ENCODE assay signal across 16 mouse cellular contexts in genomic region chr9:118841247-118841646, GRCm38 (mm10).
DNase-seq lines count a peak whose midpoint lies in the region; ATAC-seq lines count a peak whose summit lies in the region.
"Had no signal": no experiment of that assay in that cellular context is flagged by ENCODE, and none has a peak within 500 bp of the region (broad histone marks: within the 10 kb centered on the region; RNA-seq: fewer than 3 reads in every experiment).

No protein-coding gene starts in this region.

- H3K36me3 ChIP-seq in hindbrain, embryonic 10.5 days: peaks cover 13% of the 10 kb centered on the region
- H3K36me3 ChIP-seq in hindbrain, embryonic 12.5 days: no peaks in the 10 kb centered on the region
- H3K36me3 ChIP-seq in intestine, embryonic 16.5 days (ENCODE audit: control insufficient read depth, insufficient read depth, low read length): no peaks in the 10 kb centered on the region
- H3K36me3 ChIP-seq: forebrain, embryonic 12.5 days; midbrain, embryonic 12.5 days had no signal

- H3K27me3 ChIP-seq in hindbrain, embryonic 10.5 days (ENCODE audit: insufficient read depth, poor library complexity, severe bottlenecking): no peaks in the 10 kb centered on the region
- no peaks in the 10 kb centered on the region for H3K27me3 ChIP-seq in hindbrain, embryonic 12.5 days
- H3K27me3 ChIP-seq in intestine, embryonic 16.5 days (replicated peaks; ENCODE audit: control insufficient read depth, insufficient read depth, low read length): no peaks in the 10 kb centered on the region
- H3K27me3 ChIP-seq: forebrain, embryonic 12.5 days; midbrain, embryonic 12.5 days had no signal

- no peak overlapping the region for H3K4me3 ChIP-seq in hindbrain, embryonic 10.5 days
- no peak overlapping the region for H3K4me3 ChIP-seq in hindbrain, embryonic 12.5 days
- no peak overlapping the region for H3K4me3 ChIP-seq in intestine, embryonic 16.5 days (ENCODE audit: low read length)
- H3K4me3 ChIP-seq: forebrain, embryonic 12.5 days; heart, embryonic 13.5 days; midbrain, embryonic 12.5 days had no signal

- DNase-seq in hindbrain, embryonic 10.5 days (ENCODE audit: low spot score): no peak
- peak; percentile 19 for DNase-seq in right cerebral cortex, adult 18-20 months
- DNase-seq in right cerebral cortex, postnatal 4 days: no peak
- peak; percentile 23 to 25 for DNase-seq in right cerebral cortex, postnatal 36 days (ENCODE audit: low spot score in 2 of 2)
- DNase-seq in adipocyte (ENCODE audit: low spot score): no peak
- DNase-seq: cerebellum, postnatal 10 days; gastrocnemius, postnatal 14 days; thymus, postnatal 36 days had no signal

- H3K9me3 ChIP-seq in hindbrain, embryonic 10.5 days: 0 out of 2 replicates have a peak, but pooled peaks cover 5% of the 10 kb centered on the region
- H3K9me3 ChIP-seq in hindbrain, embryonic 12.5 days (replicated peaks): no peaks in the 10 kb centered on the region
- no peaks in the 10 kb centered on the region for H3K9me3 ChIP-seq in intestine, embryonic 16.5 days (ENCODE audit: control insufficient read depth, low read length)
- H3K9me3 ChIP-seq: forebrain, embryonic 12.5 days; heart, embryonic 13.5 days; midbrain, embryonic 12.5 days had no signal

- H3K27ac ChIP-seq in hindbrain, embryonic 10.5 days: peak overlapping the region; percentile 31; the same call in 1 of the 2 replicates
- H3K27ac ChIP-seq in hindbrain, embryonic 12.5 days: no peak overlapping the region; the same call in 1 of the 2 replicates
- no peak overlapping the region for H3K27ac ChIP-seq in intestine, embryonic 16.5 days (ENCODE audit: low read length)
- H3K27ac ChIP-seq: forebrain, embryonic 12.5 days; heart, embryonic 13.5 days; midbrain, embryonic 12.5 days had no signal

- whole genome bisulfite sequencing in hindbrain, embryonic 10.5 days: 88% methylated on average over 6 of the region's 6 CpGs
- 82% methylated on average over 6 of the region's 6 CpGs for WGBS in hindbrain, embryonic 12.5 days
- WGBS in intestine, embryonic 16.5 days: 75% methylated on average over 6 of the region's 6 CpGs

- H3K9ac ChIP-seq in hindbrain, embryonic 12.5 days: no peak overlapping the region
- H3K9ac ChIP-seq in intestine, embryonic 16.5 days (ENCODE audit: low read depth, low read length): no peak overlapping the region
- H3K9ac ChIP-seq: forebrain, embryonic 12.5 days; heart, embryonic 13.5 days; midbrain, embryonic 12.5 days had no signal

- no peak overlapping the region for H3K4me2 ChIP-seq in hindbrain, embryonic 12.5 days (replicated peaks)
- H3K4me2 ChIP-seq in intestine, embryonic 16.5 days (ENCODE audit: low read depth, low read length): no peak overlapping the region
- H3K4me2 ChIP-seq: forebrain, embryonic 12.5 days; heart, embryonic 13.5 days; liver, embryonic 11.5 days; midbrain, embryonic 12.5 days had no signal

- H3K4me1 ChIP-seq in hindbrain, embryonic 10.5 days (replicated peaks): peaks cover 9% of the 10 kb centered on the region; the same call in 1 of the 2 replicates
- H3K4me1 ChIP-seq in hindbrain, embryonic 12.5 days: no peaks in the 10 kb centered on the region
- peaks cover 7% of the 10 kb centered on the region; the same call in 1 of the 2 replicates for H3K4me1 ChIP-seq in intestine, embryonic 16.5 days (ENCODE audit: control insufficient read depth, insufficient read depth, low read length)
- H3K4me1 ChIP-seq: forebrain, embryonic 12.5 days; midbrain, embryonic 12.5 days had no signal

- no peak for ATAC-seq in hindbrain, embryonic 12.5 days (ENCODE audit: low FRiP score)
- peak; percentile 25 to 36; a peak in 2 of 4 replicates for ATAC-seq in hematopoietic stem cell, adult 5-6 weeks (replicated peaks in 1 of 2; ENCODE audit: insufficient read depth in 1 of 2, low FRiP score in 2 of 2, low TSS enrichment in 1 of 2, low read depth in 1 of 2, poor library complexity in 2 of 2, severe bottlenecking in 2 of 2)
- no peak for ATAC-seq in intestine, embryonic 16.5 days
- ATAC-seq: lung, postnatal 0 days had no signal

Comparison
In these comparisons a context has a peak if more than half of its experiments do, and no peak if none do; other contexts are left out.
1. DNase-seq: peak in right cerebral cortex, adult 18-20 months (single experiment) and right cerebral cortex, postnatal 36 days (2 of 2); none in hindbrain, embryonic 10.5 days (single experiment), right cerebral cortex, postnatal 4 days (single experiment) and adipocyte (single experiment).
2. ATAC-seq: peak in hematopoietic stem cell, adult 5-6 weeks (2 of 2); none in hindbrain, embryonic 12.5 days (single experiment) and intestine, embryonic 16.5 days (single experiment).